Mouse (Mus musculus) spleen, adult 2 months (tissue): Measurements from ENCODE around the gene Gpcpd1.

Experiments
- CTCF ChIP-seq: fragments of 200-500 bp; IDR thresholded peaks from 2 replicates; pipeline ENCODE4 v1.5.1; 2011; ENCODE audit warnings: mild to moderate bottlenecking, inconsistent platforms; ENCODE audit not compliant: insufficient read depth, insufficient read length, insufficient replicate concordance; ENCODE audit errors: extremely low read depth
- POLR2A ChIP-seq: fragments of 200-500 bp; IDR thresholded peaks from 2 replicates; pipeline ENCODE4 v1.6.1; 2011; ENCODE audit warnings: low read depth, low read length, inconsistent platforms

DNA sequence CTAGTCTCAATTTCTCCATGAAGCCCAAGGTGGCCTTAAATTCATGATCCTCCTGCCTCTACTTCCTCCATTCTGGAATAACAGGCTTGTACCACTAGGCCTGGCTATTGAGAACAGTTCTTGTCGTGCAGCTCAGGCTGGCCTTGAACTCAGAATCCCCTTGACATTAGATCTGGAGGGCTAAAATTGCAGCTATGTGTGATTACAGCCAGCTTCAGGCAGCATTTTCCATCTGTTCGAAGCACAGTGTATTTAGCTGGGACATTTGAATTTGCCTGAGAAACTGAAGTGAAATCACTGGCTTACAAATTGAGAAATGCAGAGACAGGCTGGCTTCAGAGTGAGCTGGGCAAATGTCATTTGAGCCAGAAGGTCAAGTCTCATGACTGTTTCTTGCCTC, 16.2 kb upstream of the Gpcpd1 start:
- TF ChIP-seq POLR2A: no peak
- TF ChIP-seq CTCF: no peak
